Mouse (Mus musculus): ENCODE data around the gene Ano4.

DNA sequence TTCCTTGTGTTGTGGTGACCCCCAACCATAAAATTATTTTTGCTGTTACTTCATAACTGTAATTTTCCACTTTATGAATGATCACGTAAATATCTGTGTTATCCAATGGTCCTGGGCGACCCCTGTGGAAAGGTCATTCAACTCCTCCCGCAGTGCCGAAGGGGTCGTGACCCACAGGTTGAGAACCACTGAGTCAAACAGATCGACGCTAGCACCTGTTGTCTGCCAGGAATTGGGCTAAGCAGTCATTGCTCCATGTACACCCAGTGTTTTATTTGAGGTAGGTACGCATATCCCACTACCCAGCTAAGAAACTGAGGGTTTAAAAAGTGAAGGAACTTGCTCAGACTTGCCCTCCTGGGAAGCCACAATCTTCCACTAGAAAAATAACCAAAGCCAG, 14.8 kb downstream of the Ano4 start:
- TF ChIP-seq CTCF (IDR thresholded peaks at IDR 0.05; ENCODE audit: low read depth, low read length), result no peak
- TF ChIP-seq GATA1 (IDR thresholded peaks at IDR 0.05; ENCODE audit: borderline replicate concordance, low read length), result no peak
- no peak for TF ChIP-seq POLR2AphosphoS5 (IDR thresholded peaks at IDR 0.05; ENCODE audit: insufficient replicate concordance, low read depth, low read length)
- TF ChIP-seq TAL1 (conservative IDR thresholded peaks at IDR 0.05; ENCODE audit: low read depth, low read length), result no peak
- TF ChIP-seq GATA2 (IDR thresholded peaks at IDR 0.05; ENCODE audit: borderline replicate concordance, low read depth, low read length), result no peak
